Mouse (Mus musculus) hindbrain, embryonic 11.5 days (tissue): Measurements from ENCODE around the gene Eps15. TPM values are rescaled to one million over a fixed set of nuclear protein-coding genes. Genes with fewer than 3 reads are reported as not detected.
A peak's percentile ranks its signal among the peaks of the same experiment; 100 is the strongest.

Experiments used
- ATAC-seq: fragments of 200-750 bp; cut with Nextera tagmentation; 2 replicates; pipeline ENCODE4 v1.8.0; 2017; ENCODE audit warnings: mild to moderate bottlenecking, moderate TSS enrichment, moderate library complexity; ENCODE audit not compliant: low FRiP score
- DNase-seq: peaks from one replicate; pipeline ENCODE4 v3.0.0-alpha.2; 2015; ENCODE audit warnings: low spot score
- H3K27ac ChIP-seq: fragments of 300-500 bp; sonication (generic); 2 replicates; pipeline ENCODE4 v1.5.1; 2014; ENCODE audit warnings: mild to moderate bottlenecking, low read depth, low read length
- H3K27me3 ChIP-seq: fragments of 300-500 bp; sonication (generic); 2 replicates; pipeline ENCODE4 v1.6.1; 2014; ENCODE audit warnings: mild to moderate bottlenecking, low read length, moderate library complexity, mixed read lengths; ENCODE audit not compliant: control insufficient read depth, insufficient read depth
- H3K36me3 ChIP-seq: fragments of 300-500 bp; sonication (generic); 2 replicates; pipeline ENCODE4 v1.6.1; 2014; ENCODE audit warnings: mild to moderate bottlenecking, low read length, moderate library complexity, mixed read lengths; ENCODE audit not compliant: control insufficient read depth, insufficient read depth
- H3K4me1 ChIP-seq: fragments of 300-500 bp; sonication (generic); replicated peaks from 2 replicates; pipeline ENCODE4 v1.6.1; 2014; ENCODE audit warnings: low read length, mixed read lengths; ENCODE audit not compliant: control insufficient read depth, insufficient read depth
- H3K4me2 ChIP-seq: fragments of 300-500 bp; sonication (generic); replicated peaks from 2 replicates; pipeline ENCODE4 v1.6.1; 2014; ENCODE audit warnings: mild to moderate bottlenecking, low read depth, low read length
- H3K4me3 ChIP-seq: fragments of 300-500 bp; sonication (generic); 2 replicates; pipeline ENCODE4 v1.5.1; 2014; ENCODE audit warnings: low read depth, low read length
- H3K9ac ChIP-seq: fragments of 300-500 bp; sonication (generic); 2 replicates; pipeline ENCODE4 v1.6.1; 2014; ENCODE audit warnings: low read depth, low read length
- H3K9me3 ChIP-seq: fragments of 300-500 bp; sonication (generic); 2 replicates; pipeline ENCODE4 v1.6.1; 2016; ENCODE audit warnings: low read length; ENCODE audit not compliant: control insufficient read depth
- WGBS: fragments of 180-500 bp; shearing (Covaris S2); extraction: QIAGEN DNeasy Blood & Tissue Kit; methylation state at CpG from one replicate; pipeline ENCODE4 v1.1.7; 2014; 5-methylcytosine and 5-hydroxymethylcytosine counted together
- polyA plus RNA-seq: library from polyadenylated mRNA; unstranded; fragments of >200 nt; fragmentation: Nextera tagmentation; extraction: Ambion mirVana; gene quantifications from 2 replicates; pipeline ENCODE4 v1.2.1, GENCODE M21; 2014

The Eps15 gene
- polyA plus RNA-seq, 1 experiment from 2014 or later, result 53.6 TPM

GRCm38 (mm10) chr4:109422436-109422835, 142.4 kb downstream of the Eps15 start:
- Histone ChIP-seq H3K27me3 (no peaks in the 10 kb centered on the region), H3K4me3 (no peak overlapping the region), H3K4me1 (no peaks in the 10 kb centered on the region), H3K4me2 (no peak overlapping the region), H3K9me3 (no peaks in the 10 kb centered on the region), H3K36me3 (no peaks in the 10 kb centered on the region), H3K27ac (no peak overlapping the region), H3K9ac (no peak overlapping the region)
- DNase-seq (no peak), ATAC-seq (no peak)
- 68% methylated on average over 6 of the region's 6 CpGs for WGBS

- Histone ChIP-seq H3K4me3 (no peak overlapping the region), H3K9ac (no peak overlapping the region), H3K27ac (no peak overlapping the region), H3K27me3 (no peaks in the 10 kb centered on the region), H3K36me3 (no peaks in the 10 kb centered on the region), H3K4me1 (no peaks in the 10 kb centered on the region), H3K4me2 (no peak overlapping the region), H3K9me3 (no peaks in the 10 kb centered on the region)
- DNase-seq (no peak), ATAC-seq (no peak)
- 81% methylated on average over 2 of the region's 2 CpGs for WGBS
Measured at GRCm38 (mm10) chr4:109423438-109423837, 143.4 kb downstream of the Eps15 start.

- DNase-seq (no peak), ATAC-seq (no peak)
- WGBS, result 63% methylated on average over 1 of the region's 1 CpGs
- H3K9me3 ChIP-seq, result no peaks in the 10 kb centered on the region
- no peaks in the 10 kb centered on the region for H3K4me1 ChIP-seq
- no peaks in the 10 kb centered on the region for H3K36me3 ChIP-seq
- no peaks in the 10 kb centered on the region for H3K27me3 ChIP-seq
- H3K27ac ChIP-seq, result no peak overlapping the region
- H3K4me3 ChIP-seq, result no peak overlapping the region
- H3K4me2 ChIP-seq, result no peak overlapping the region
- H3K9ac ChIP-seq, result no peak overlapping the region
Measured at GRCm38 (mm10) chr4:109427058-109427457, 147.0 kb downstream of the Eps15 start.

GRCm38 (mm10) chr4:109430250-109430649, 150.2 kb downstream of the Eps15 start:
- 97% methylated on average over 7 of the region's 7 CpGs for WGBS
- H3K4me3 ChIP-seq, result no peak overlapping the region
- no peak overlapping the region for H3K27ac ChIP-seq
- no peaks in the 10 kb centered on the region for H3K4me1 ChIP-seq
- H3K27me3 ChIP-seq, result no peaks in the 10 kb centered on the region
- no peak for ATAC-seq
- no peaks in the 10 kb centered on the region for H3K9me3 ChIP-seq
- no peak for DNase-seq
- H3K36me3 ChIP-seq, result no peaks in the 10 kb centered on the region
- no peak overlapping the region for H3K4me2 ChIP-seq
- H3K9ac ChIP-seq, result no peak overlapping the region

- Histone ChIP-seq H3K27ac (no peak overlapping the region), H3K27me3 (no peaks in the 10 kb centered on the region), H3K4me1 (no peaks in the 10 kb centered on the region), H3K9me3 (no peaks in the 10 kb centered on the region), H3K36me3 (no peaks in the 10 kb centered on the region), H3K9ac (no peak overlapping the region), H3K4me3 (no peak overlapping the region), H3K4me2 (no peak overlapping the region)
- DNase-seq (peak; percentile 56), ATAC-seq (peak; percentile 48)
- 53% methylated on average over 13 of the region's 13 CpGs for WGBS
Measured at GRCm38 (mm10) chr4:109430854-109431253, 150.8 kb downstream of the Eps15 start.

- no peak for DNase-seq
- 73% methylated on average over 16 of the region's 16 CpGs for WGBS
Measured at GRCm38 (mm10) chr4:109432668-109433375, 152.8 kb downstream of the Eps15 start.

GRCm38 (mm10) chr4:109433641-109434040, 153.6 kb downstream of the Eps15 start:
- Histone ChIP-seq H3K4me1 (no peaks in the 10 kb centered on the region), H3K27ac (no peak overlapping the region), H3K4me3 (no peak overlapping the region), H3K36me3 (no peaks in the 10 kb centered on the region), H3K9ac (no peak overlapping the region), H3K4me2 (no peak overlapping the region), H3K27me3 (no peaks in the 10 kb centered on the region), H3K9me3 (no peaks in the 10 kb centered on the region)
- WGBS, result 84% methylated on average over 6 of the region's 6 CpGs
- ATAC-seq (no peak), DNase-seq (no peak)

More at GRCm38 (mm10) chr4:109432668-109433375, 152.8 kb downstream of the Eps15 start:
- H3K9me3 ChIP-seq, result no peaks in the 10 kb centered on the region
- H3K4me1 ChIP-seq, result no peaks in the 10 kb centered on the region
- H3K27me3 ChIP-seq, result no peaks in the 10 kb centered on the region
- H3K4me2 ChIP-seq, result no peak overlapping the region
- no peak for ATAC-seq
- H3K9ac ChIP-seq, result no peak overlapping the region
- H3K36me3 ChIP-seq, result no peaks in the 10 kb centered on the region
- no peak overlapping the region for H3K4me3 ChIP-seq
- H3K27ac ChIP-seq, result 0 out of 2 replicates have a peak overlapping the region, but pooled peaks have one; percentile 36

GRCm38 (mm10) chr4:109434256-109434655, 154.2 kb downstream of the Eps15 start:
- H3K27ac ChIP-seq, result no peak overlapping the region
- no peaks in the 10 kb centered on the region for H3K27me3 ChIP-seq
- WGBS, result 88% methylated on average over 1 of the region's 1 CpGs
- H3K4me3 ChIP-seq, result no peak overlapping the region
- DNase-seq (no peak), ATAC-seq (no peak)
- H3K4me2 ChIP-seq, result no peak overlapping the region
- H3K36me3 ChIP-seq, result no peaks in the 10 kb centered on the region
- no peak overlapping the region for H3K9ac ChIP-seq
- no peaks in the 10 kb centered on the region for H3K4me1 ChIP-seq
- no peaks in the 10 kb centered on the region for H3K9me3 ChIP-seq
